Mouse (Mus musculus): ENCODE results near the gene Cyfip1.

Gene Cyfip1

DNA sequence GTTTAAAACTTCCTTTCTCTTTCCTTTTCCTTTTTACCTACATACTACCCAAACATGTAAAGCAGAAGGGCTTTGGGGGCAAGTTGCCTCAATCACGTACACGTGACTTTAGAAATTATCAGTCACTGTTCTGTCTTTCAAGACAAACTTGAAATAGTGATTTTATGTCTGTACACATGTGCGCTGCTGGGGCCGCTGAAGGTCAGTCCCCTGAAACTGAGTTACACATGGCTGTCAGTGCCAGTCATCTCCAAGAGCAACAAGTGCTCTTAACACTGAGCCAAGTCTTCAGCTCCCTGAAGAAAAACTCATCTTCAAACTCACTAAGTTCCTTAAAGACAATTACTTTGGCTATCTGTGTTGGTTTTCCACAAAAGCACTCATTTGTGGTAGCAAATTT lies 116.4 kb downstream of the Cyfip1 start:
- DNase-seq, result no peak

DNA sequence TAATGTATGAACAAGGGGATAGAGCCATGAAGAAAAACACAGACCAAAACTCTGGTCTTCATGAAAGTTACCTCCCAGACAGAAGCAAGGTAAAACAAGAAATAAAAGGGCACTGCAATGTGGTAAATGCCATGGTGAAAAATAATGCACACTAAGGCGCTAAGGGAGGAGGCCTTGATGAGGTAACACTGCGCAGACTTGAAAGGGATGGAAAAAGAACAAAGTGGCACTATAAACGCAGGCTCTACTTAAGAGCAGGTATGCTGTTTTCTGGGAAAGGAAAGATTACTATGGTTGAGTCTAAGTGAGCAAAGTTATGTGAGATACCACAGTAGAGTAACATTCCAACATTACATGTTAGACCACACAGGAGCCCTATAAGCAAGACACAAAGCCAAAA lies 118.3 kb downstream of the Cyfip1 start:
- no peak for DNase-seq

- no peak for DNase-seq
Measured at GRCm38 (mm10) chr7:55960506-55960905, 119.0 kb downstream of the Cyfip1 start.

DNA sequence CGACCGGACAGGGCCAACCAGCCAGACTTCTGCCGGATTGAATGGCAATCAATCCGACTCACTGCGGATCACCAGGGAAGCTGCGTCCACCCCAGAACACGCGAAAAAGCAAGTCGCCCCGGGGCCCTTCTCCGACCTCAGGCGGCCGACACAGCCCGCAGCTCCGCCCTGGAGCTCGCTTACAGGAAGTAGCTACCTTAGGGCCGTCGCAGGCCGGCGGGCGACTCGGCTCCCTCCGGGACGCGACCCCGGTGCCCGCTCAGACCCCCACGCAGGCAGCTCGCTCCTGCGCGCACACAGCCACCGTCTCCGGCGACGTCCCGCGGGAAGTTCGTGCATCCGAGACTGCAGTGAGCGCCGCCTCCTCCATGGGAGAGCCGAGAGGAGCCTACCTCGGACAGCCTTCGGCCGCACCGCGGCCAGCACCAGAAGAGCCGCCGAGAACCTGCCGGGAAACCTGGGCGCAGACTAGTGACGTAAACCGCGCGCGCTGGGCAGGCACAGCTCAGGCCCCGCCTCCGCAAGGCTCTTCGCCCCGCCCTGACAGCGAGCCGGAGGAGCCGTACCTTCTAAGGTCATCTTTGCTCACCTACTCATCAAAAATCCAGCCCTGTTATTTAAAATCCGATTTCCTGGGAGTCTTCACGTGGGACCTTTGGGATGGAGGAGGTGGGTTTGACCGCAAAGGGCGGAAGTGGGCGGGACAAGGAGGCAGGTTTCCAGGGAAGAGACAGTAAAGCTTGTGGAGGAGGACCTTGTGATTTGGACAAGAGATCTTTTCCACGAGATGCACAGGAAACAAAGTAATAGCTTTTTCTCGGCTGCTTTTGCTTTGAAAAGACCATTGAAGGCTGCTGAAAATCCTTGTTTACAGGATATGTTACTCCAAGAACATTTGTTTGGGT lies 120.7 kb downstream of the Cyfip1 start, which contains the start of gene Nipa2:
TSS of gene Nipa2 (minus strand) at position 473 of the 905 bp plus-strand sequence.
- peak; percentile 94 for DNase-seq

GRCm38 (mm10) chr7:55966866-55967460 lies 125.4 kb downstream of the Cyfip1 start:
- no peak for DNase-seq

- no peak for DNase-seq
Measured at GRCm38 (mm10) chr7:55968258-55968901, 126.8 kb downstream of the Cyfip1 start.

DNA sequence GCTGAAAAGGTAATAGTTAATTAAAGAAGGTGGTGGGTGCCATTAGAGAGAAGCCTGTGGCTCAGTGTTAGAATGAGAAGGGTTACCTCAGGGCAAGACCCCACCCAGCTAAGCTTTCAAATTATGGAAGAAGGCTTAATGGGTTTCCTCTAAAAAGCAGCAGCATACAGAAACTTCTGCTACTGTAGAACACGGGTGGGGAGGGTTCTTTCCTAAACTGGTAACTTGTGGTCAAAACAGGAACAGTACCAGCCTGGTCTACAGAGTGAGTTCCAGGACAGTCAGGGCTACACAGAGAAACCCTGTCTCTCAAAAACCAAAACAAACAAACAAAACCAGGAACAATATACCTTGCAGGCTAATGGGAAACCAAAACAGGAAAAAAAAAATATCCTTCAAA lies 127.9 kb downstream of the Cyfip1 start:
- DNase-seq, result no peak

- no peak for DNase-seq
Measured at GRCm38 (mm10) chr7:55974429-55974828, 132.9 kb downstream of the Cyfip1 start.

GRCm38 (mm10) chr7:55981511-55981910 lies 140.0 kb downstream of the Cyfip1 start:
- DNase-seq, result no peak

All from right cerebral cortex, postnatal 25 days (tissue).